Mouse (Mus musculus) c-Kit-positive CD71-positive TER-119-negative erythroid progenitor cells, embryonic 14.5 days (primary cell): ENCODE results near the gene Iqcf5.

Source experiments
- DNase-seq: peaks from one replicate; pipeline ENCODE4 v3.0.0-alpha.2; 2013; ENCODE audit warnings: low read depth

Iqcf5 gene

GRCm38 (mm10) chr9:106514273-106514672 lies at the start of gene Iqcf5:
Iqcf5 (plus strand) TSS chr9:106514573.
- no peak for DNase-seq

- no peak for DNase-seq
These were observed 49.4 kb upstream of the Iqcf5 start for GRCm38 (mm10) chr9:106464751-106465541.

GRCm38 (mm10) chr9:106465571-106466200 lies 48.7 kb upstream of the Iqcf5 start, which contains the start of gene Gpr62:
Gpr62 (minus strand) TSS chr9:106465938.
- no peak for DNase-seq

GRCm38 (mm10) chr9:106466721-106467120 lies 47.7 kb upstream of the Iqcf5 start:
- no peak for DNase-seq

GRCm38 (mm10) chr9:106467746-106468145 lies 46.6 kb upstream of the Iqcf5 start:
- DNase-seq: no peak

GRCm38 (mm10) chr9:106469317-106469716 lies 45.1 kb upstream of the Iqcf5 start:
- no peak for DNase-seq

GRCm38 (mm10) chr9:106469776-106470175 lies 44.6 kb upstream of the Iqcf5 start:
- no peak for DNase-seq

GRCm38 (mm10) chr9:106470991-106471750 lies 43.2 kb upstream of the Iqcf5 start:
- no peak for DNase-seq

GRCm38 (mm10) chr9:106471892-106472291 lies 42.5 kb upstream of the Iqcf5 start:
- no peak for DNase-seq

GRCm38 (mm10) chr9:106472321-106472720 lies 42.1 kb upstream of the Iqcf5 start:
- DNase-seq: no peak

- DNase-seq: no peak
These were observed 41.2 kb upstream of the Iqcf5 start for GRCm38 (mm10) chr9:106473081-106473752.

GRCm38 (mm10) chr9:106473753-106474105 lies 40.6 kb upstream of the Iqcf5 start:
- DNase-seq: no peak

GRCm38 (mm10) chr9:106474456-106474855 lies 39.9 kb upstream of the Iqcf5 start:
- peak; percentile 53 for DNase-seq

- no peak for DNase-seq
These were observed 39.3 kb upstream of the Iqcf5 start for GRCm38 (mm10) chr9:106475046-106475445.

- DNase-seq: no peak
These were observed 38.7 kb upstream of the Iqcf5 start, which contains the start of gene Rrp9 for GRCm38 (mm10) chr9:106475663-106476001. Rrp9 (plus strand) TSS chr9:106475963.

GRCm38 (mm10) chr9:106476002-106476923 lies 38.1 kb upstream of the Iqcf5 start:
- DNase-seq: no peak

- peak; percentile 100 for DNase-seq
These were observed 37.4 kb upstream of the Iqcf5 start, which contains the start of gene Parp3 for GRCm38 (mm10) chr9:106476924-106477484. Parp3 (minus strand) TSS chr9:106476949.

GRCm38 (mm10) chr9:106477649-106478048 lies 36.7 kb upstream of the Iqcf5 start:
- DNase-seq: no peak

GRCm38 (mm10) chr9:106478101-106478500 lies 36.3 kb upstream of the Iqcf5 start:
- DNase-seq: no peak

GRCm38 (mm10) chr9:106480541-106480940 lies 33.8 kb upstream of the Iqcf5 start:
- DNase-seq: no peak

- no peak for DNase-seq
These were observed 33.3 kb upstream of the Iqcf5 start for GRCm38 (mm10) chr9:106481075-106481474.
